8 mouse cellular contexts compared by ENCODE assay signal in genomic region chr6:99026635-99027541, GRCm38 (mm10).
DNase-seq lines count a peak whose midpoint lies in the region; ATAC-seq and TF ChIP-seq lines count a peak whose summit lies in the region.

No protein-coding gene starts in this region.

- H3K4me2 ChIP-seq in kidney, embryonic 16.5 days (replicated peaks; ENCODE audit: low read depth, low read length), result peak overlapping the region; percentile 92
- peak overlapping the region; percentile 78 for H3K4me2 ChIP-seq in stomach, embryonic 15.5 days

- H3K9ac ChIP-seq in kidney, embryonic 16.5 days (replicated peaks; ENCODE audit: low read length), result peak overlapping the region; percentile 81
- peak overlapping the region; percentile 32 for H3K9ac ChIP-seq in stomach, embryonic 15.5 days

- no peak for TF ChIP-seq CTCF in cortical plate, adult 2 months (IDR thresholded peaks at IDR 0.05; ENCODE audit: extremely low read depth, insufficient read depth, low read length)

- H3K4me3 ChIP-seq in kidney, embryonic 16.5 days (ENCODE audit: low read length), result peak overlapping the region; percentile 62
- H3K4me3 ChIP-seq in cortical plate, adult 2 months (ENCODE audit: insufficient read depth, low read length), result peak overlapping the region; percentile 88
- H3K4me3 ChIP-seq in hindbrain, embryonic 10.5 days, result peak overlapping the region; percentile 77
- peak overlapping the region; percentile 74 for H3K4me3 ChIP-seq in stomach, embryonic 15.5 days (replicated peaks)

- peaks cover 21% of the 10 kb centered on the region for H3K4me1 ChIP-seq in kidney, embryonic 16.5 days (ENCODE audit: insufficient read depth, low read length)
- H3K4me1 ChIP-seq in cortical plate, adult 2 months (ENCODE audit: control insufficient read depth, insufficient read depth, low read length), result no peaks in the 10 kb centered on the region; the same call in 1 of the 2 replicates
- H3K4me1 ChIP-seq in hindbrain, embryonic 10.5 days (replicated peaks), result peaks cover 74% of the 10 kb centered on the region
- peaks cover 25% of the 10 kb centered on the region for H3K4me1 ChIP-seq in stomach, embryonic 15.5 days

- no peak for ATAC-seq in kidney, embryonic 16.5 days (ENCODE audit: low FRiP score, low TSS enrichment)
- ATAC-seq in stomach, embryonic 15.5 days (ENCODE audit: insufficient read depth, low FRiP score, low read depth), result no peak

- 18% methylated on average over 19 of the region's 19 CpGs for WGBS in kidney, embryonic 16.5 days
- 15% methylated on average over 19 of the region's 19 CpGs for WGBS in hindbrain, embryonic 10.5 days
- 6% methylated on average over 19 of the region's 19 CpGs for WGBS in stomach, embryonic 15.5 days

- no peaks in the 10 kb centered on the region for H3K9me3 ChIP-seq in kidney, embryonic 16.5 days (ENCODE audit: low read length)
- H3K9me3 ChIP-seq in hindbrain, embryonic 10.5 days, result no peaks in the 10 kb centered on the region
- H3K9me3 ChIP-seq in stomach, embryonic 15.5 days, result no peaks in the 10 kb centered on the region

- peak overlapping the region; percentile 70 for H3K27ac ChIP-seq in kidney, embryonic 16.5 days (ENCODE audit: low read length)
- peak overlapping the region; percentile 60 for H3K27ac ChIP-seq in cortical plate, adult 2 months (ENCODE audit: insufficient read depth, low read length)
- H3K27ac ChIP-seq in hindbrain, embryonic 10.5 days, result peak overlapping the region; percentile 96
- peak overlapping the region; percentile 93 for H3K27ac ChIP-seq in stomach, embryonic 15.5 days

- H3K36me3 ChIP-seq in kidney, embryonic 16.5 days (ENCODE audit: insufficient read depth, low read length), result no peaks in the 10 kb centered on the region
- no peaks in the 10 kb centered on the region for H3K36me3 ChIP-seq in hindbrain, embryonic 10.5 days
- H3K36me3 ChIP-seq in stomach, embryonic 15.5 days, result no peaks in the 10 kb centered on the region

- DNase-seq in kidney, postnatal 36 days, result no peak
- peak; percentile 44 for DNase-seq in hindbrain, embryonic 10.5 days (ENCODE audit: low spot score)
- peak; percentile 19 for DNase-seq in lung, postnatal 14 days
- no peak for DNase-seq in c-Kit-positive CD71-positive TER-119-positive erythroid progenitor cells, embryonic 14.5 days (ENCODE audit: low spot score)
- DNase-seq in gastrocnemius, adult 8-10 months (ENCODE audit: low spot score in 2 of 2), result no peak

- no peak for TF ChIP-seq POLR2A in cortical plate, adult 2 months (IDR thresholded peaks at IDR 0.05; ENCODE audit: extremely low read depth, insufficient read depth, low read length)

- H3K27me3 ChIP-seq in kidney, embryonic 16.5 days (ENCODE audit: insufficient read depth, low read length), result peaks cover 9% of the 10 kb centered on the region; the same call in 1 of the 2 replicates
- peaks cover 16% of the 10 kb centered on the region; the same call in 1 of the 2 replicates for H3K27me3 ChIP-seq in hindbrain, embryonic 10.5 days (ENCODE audit: insufficient read depth, poor library complexity, severe bottlenecking)
- no peaks in the 10 kb centered on the region for H3K27me3 ChIP-seq in stomach, embryonic 15.5 days (replicated peaks)

Comparison
In these comparisons a context has a peak if more than half of its experiments do, and no peak if none do; other contexts are left out.
1. DNase-seq: peak in hindbrain, embryonic 10.5 days (single experiment) and lung, postnatal 14 days (single experiment); none in kidney, postnatal 36 days (0 of 2), c-Kit-positive CD71-positive TER-119-positive erythroid progenitor cells, embryonic 14.5 days (single experiment) and gastrocnemius, adult 8-10 months (0 of 2).
2. Peak in every context shown above with its lines, with median percentiles within 50 percentile points of each other: H3K27ac ChIP-seq and H3K4me3 ChIP-seq.